Mouse (Mus musculus) lung, adult 2 months (tissue): ENCODE results near the gene Ankrd23.

Experiments
- CTCF ChIP-seq: fragments of 200-500 bp; IDR thresholded peaks from 2 replicates; pipeline ENCODE4 v1.5.1; 2011; ENCODE audit warnings: mild to moderate bottlenecking, low read length, control low read depth; ENCODE audit not compliant: insufficient read depth
- POLR2A ChIP-seq: fragments of 200-500 bp; IDR thresholded peaks from 2 replicates; pipeline ENCODE4 v1.6.1; 2011; ENCODE audit warnings: low read depth, mild to moderate bottlenecking, control low read depth, low read length, borderline replicate concordance; ENCODE audit errors: extremely low read depth

- no peak for TF ChIP-seq CTCF
- no peak for TF ChIP-seq POLR2A
These were observed 9.8 kb downstream of the Ankrd23 start for GRCm38 (mm10) chr1:36526903-36527302.
